Mouse (Mus musculus) G1E (cell line): ENCODE measurements around the gene Brsk2. TPM values are rescaled to one million over a fixed set of nuclear protein-coding genes. Genes with fewer than 3 reads are reported as not detected.

Source experiments
- ATAC-seq: 2 replicates; pipeline ENCODE4 v1.8.0; 2016; ENCODE audit warnings: mild to moderate bottlenecking; ENCODE audit not compliant: insufficient number of reproducible peaks, poor library complexity, low FRiP score, severe bottlenecking; ENCODE audit errors: extremely low read depth
- DNase-seq: peaks from one replicate; pipeline ENCODE4 v3.0.0; 2012; ENCODE audit warnings: low spot score
- H3K27me3 ChIP-seq: 2 replicates; pipeline ENCODE4 v1.6.1; 2012; ENCODE audit warnings: mild to moderate bottlenecking, low read length, inconsistent platforms; ENCODE audit not compliant: insufficient read depth
- H3K36me3 ChIP-seq: replicated peaks from 2 replicates; pipeline ENCODE3; 2012; ENCODE audit warnings: mild to moderate bottlenecking, inconsistent platforms
- H3K4me1 ChIP-seq: 2 replicates; pipeline ENCODE4 v1.6.1; 2012; ENCODE audit warnings: low read depth, low read length, inconsistent platforms, mixed read lengths; ENCODE audit not compliant: insufficient read depth
- H3K4me3 ChIP-seq: 2 replicates; pipeline ENCODE4 v1.5.1; 2012; ENCODE audit warnings: low read depth, mild to moderate bottlenecking, inconsistent platforms, low read length, moderate library complexity, mixed read lengths
- H3K9me3 ChIP-seq: replicated peaks from 2 replicates; pipeline ENCODE4 v1.6.1; 2012; ENCODE audit warnings: inconsistent platforms
- CTCF ChIP-seq: IDR thresholded peaks from 2 replicates; pipeline ENCODE4 v1.5.1; 2012; ENCODE audit warnings: low read depth, low read length, inconsistent platforms, mixed read lengths
- GATA1 ChIP-seq: IDR thresholded peaks from 2 replicates; pipeline ENCODE4 v1.6.1; 2012; ENCODE audit warnings: borderline replicate concordance, low read length, inconsistent platforms, mixed read lengths
- GATA2 ChIP-seq: IDR thresholded peaks from 2 replicates; pipeline ENCODE4 v1.6.1; 2012; ENCODE audit warnings: low read depth, low read length, inconsistent platforms, borderline replicate concordance
- POLR2AphosphoS5 ChIP-seq: IDR thresholded peaks from 2 replicates; pipeline ENCODE4 v1.6.1; 2012; ENCODE audit warnings: low read depth, low read length, inconsistent platforms; ENCODE audit not compliant: insufficient replicate concordance
- TAL1 ChIP-seq: conservative IDR thresholded peaks from 2 replicates; pipeline ENCODE4 v1.6.1; 2012; ENCODE audit warnings: low read depth, low read length, inconsistent platforms, mixed read lengths
- polyA plus RNA-seq: library from polyadenylated mRNA; stranded (reverse); fragments of >175 nt; gene quantifications from 2 replicates; pipeline ENCODE4 v1.2.3, GENCODE M21; 2012
- total RNA-seq, 2 experiments: library from RNA; stranded (forward) in 1 of 2; stranded (reverse) in 1 of 2; fragments of 200-1000 nt in 1 of 2; fragments of >200 nt in 1 of 2; fragmentation: Nextera tagmentation in 1 of 2; gene quantifications; 2 replicates each; pipeline ENCODE4 v1.2.3; 2014 to 2017

Gene Brsk2
- total and polyA plus RNA-seq, 3 experiments = 0.05 TPM; not detected in 2

GRCm38 (mm10) chr7:141952920-141953319, 3.4 kb downstream of the Brsk2 start:
- no peak for TF ChIP-seq CTCF
- TF ChIP-seq GATA1 = no peak
- no peak for TF ChIP-seq GATA2
- TF ChIP-seq TAL1 = no peak
- TF ChIP-seq POLR2AphosphoS5 = no peak
- peaks cover 15% of the 10 kb centered on the region for H3K9me3 ChIP-seq
- no peak overlapping the region for H3K4me3 ChIP-seq
- DNase-seq (no peak), ATAC-seq (no peak)
- peaks cover 5% of the 10 kb centered on the region; the same call in 1 of the 2 replicates for H3K27me3 ChIP-seq
- H3K4me1 ChIP-seq = no peaks in the 10 kb centered on the region
- no peaks in the 10 kb centered on the region for H3K36me3 ChIP-seq

GRCm38 (mm10) chr7:141953616-141954015, 4.1 kb downstream of the Brsk2 start:
- peaks cover 5% of the 10 kb centered on the region; the same call in 1 of the 2 replicates for H3K27me3 ChIP-seq
- ATAC-seq (no peak), DNase-seq (no peak)
- TF ChIP-seq TAL1 (no peak), POLR2AphosphoS5 (no peak), GATA2 (no peak), GATA1 (no peak), CTCF (no peak)
- peaks cover 15% of the 10 kb centered on the region for H3K9me3 ChIP-seq
- H3K36me3 ChIP-seq = no peaks in the 10 kb centered on the region
- no peaks in the 10 kb centered on the region for H3K4me1 ChIP-seq
- no peak overlapping the region for H3K4me3 ChIP-seq

GRCm38 (mm10) chr7:141955565-141956173, 6.1 kb downstream of the Brsk2 start:
- Histone ChIP-seq H3K9me3 (no peaks in the 10 kb centered on the region; the same call in 1 of the 2 replicates), H3K36me3 (no peaks in the 10 kb centered on the region), H3K4me3 (no peak overlapping the region), H3K4me1 (no peaks in the 10 kb centered on the region), H3K27me3 (peaks cover 5% of the 10 kb centered on the region; the same call in 1 of the 2 replicates)
- TF ChIP-seq CTCF (no peak), TAL1 (no peak), GATA2 (no peak), GATA1 (no peak), POLR2AphosphoS5 (no peak)
- ATAC-seq (no peak), DNase-seq (no peak)

GRCm38 (mm10) chr7:141956174-141956566, 6.6 kb downstream of the Brsk2 start:
- Histone ChIP-seq H3K27me3 (peaks cover 5% of the 10 kb centered on the region; the same call in 1 of the 2 replicates), H3K4me1 (no peaks in the 10 kb centered on the region), H3K9me3 (no peaks in the 10 kb centered on the region), H3K36me3 (no peaks in the 10 kb centered on the region), H3K4me3 (no peak overlapping the region)
- ATAC-seq (no peak), DNase-seq (no peak)
- TF ChIP-seq POLR2AphosphoS5 (no peak), CTCF (no peak), GATA2 (no peak), GATA1 (no peak), TAL1 (no peak)

- no peak for DNase-seq
- Histone ChIP-seq H3K4me1 (no peaks in the 10 kb centered on the region), H3K9me3 (no peaks in the 10 kb centered on the region), H3K4me3 (no peak overlapping the region), H3K27me3 (peaks cover 8% of the 10 kb centered on the region; the same call in 1 of the 2 replicates), H3K36me3 (no peaks in the 10 kb centered on the region)
- no peak for ATAC-seq
- TF ChIP-seq GATA2 (no peak), TAL1 (no peak), GATA1 (no peak), CTCF (no peak), POLR2AphosphoS5 (no peak)
These were observed 8.0 kb downstream of the Brsk2 start for GRCm38 (mm10) chr7:141957524-141958051.

GRCm38 (mm10) chr7:141958211-141958610, 8.7 kb downstream of the Brsk2 start:
- Histone ChIP-seq H3K4me1 (no peaks in the 10 kb centered on the region), H3K36me3 (no peaks in the 10 kb centered on the region), H3K27me3 (peaks cover 8% of the 10 kb centered on the region; the same call in 1 of the 2 replicates), H3K9me3 (no peaks in the 10 kb centered on the region), H3K4me3 (no peak overlapping the region)
- no peak for TF ChIP-seq GATA1
- TF ChIP-seq TAL1 = no peak
- no peak for TF ChIP-seq CTCF
- no peak for TF ChIP-seq GATA2
- TF ChIP-seq POLR2AphosphoS5 = no peak
- no peak for ATAC-seq
- no peak for DNase-seq
